Mouse (Mus musculus) small intestine, adult 2 months (tissue): Measurements from ENCODE around the gene Plekho1.

Experiments
- CTCF ChIP-seq: fragments of 200-500 bp; IDR thresholded peaks from 2 replicates; pipeline ENCODE4 v1.5.1; 2012; ENCODE audit warnings: low read depth, mild to moderate bottlenecking, control low read depth, inconsistent platforms, low read length, moderate library complexity, mixed read lengths; ENCODE audit not compliant: insufficient replicate concordance, insufficient read length; ENCODE audit errors: extremely low read depth
- POLR2A ChIP-seq: fragments of 200-500 bp; IDR thresholded peaks from 2 replicates; pipeline ENCODE4 v1.6.1; 2012; ENCODE audit warnings: low read depth, mild to moderate bottlenecking, control low read depth, inconsistent platforms, low read length, moderate library complexity

GRCm38 (mm10) chr3:96033046-96033445 lies 37.2 kb upstream of the Plekho1 start:
- no peak for TF ChIP-seq CTCF
- TF ChIP-seq POLR2A: no peak
